ENCODE assay signal across 26 mouse cellular contexts in the genomic region with DNA sequence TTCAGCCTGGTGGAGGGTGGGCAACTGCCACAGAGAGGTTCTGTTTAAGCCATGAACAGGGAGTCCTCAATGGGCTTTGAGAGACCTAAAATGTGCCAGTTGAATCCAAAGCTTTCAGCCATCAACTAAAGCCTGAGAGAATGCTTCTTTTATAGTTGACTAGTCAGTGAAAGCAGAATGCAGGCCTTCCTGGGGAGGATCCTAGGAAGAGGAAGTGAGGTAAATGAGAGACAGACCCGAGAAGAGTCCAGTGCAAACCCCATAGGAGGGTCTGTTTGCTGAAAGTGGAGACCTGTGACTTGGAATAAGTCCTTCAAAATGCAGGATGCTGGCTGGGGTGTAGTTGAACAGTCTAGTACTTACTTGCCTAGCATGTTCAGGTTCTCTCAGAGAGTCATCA. TPM values are rescaled to one million over a fixed set of nuclear protein-coding genes. Genes with fewer than 3 reads are reported as not detected.
DNase-seq lines count a peak whose midpoint lies in the region; ATAC-seq and TF ChIP-seq lines count a peak whose summit lies in the region.
"Had no signal": no experiment of that assay in that cellular context is flagged by ENCODE, and none has a peak within 500 bp of the region (broad histone marks: within the 10 kb centered on the region; RNA-seq: fewer than 3 reads in every experiment).

No protein-coding gene starts in this region.

- DNase-seq in heart, postnatal 0 days (ENCODE audit: low spot score) = no peak
- DNase-seq in heart, postnatal 4 days = no peak
- no peak for DNase-seq in CH12.LX (ENCODE audit: extremely low read depth)
- no peak for DNase-seq in liver, postnatal 0 days
- no peak for DNase-seq in cerebellum, postnatal 4 days (ENCODE audit: low spot score in 2 of 2)
- DNase-seq: adrenal gland, postnatal 25 days; B cell, adult 2 months; cerebellum, postnatal 10 days; forebrain, postnatal 0 days; gastrocnemius, postnatal 14 days; heart, adult 18-20 months; heart, postnatal 10 days; kidney, adult 18-20 months; kidney, postnatal 4 days; layer of hippocampus, adult 9-11 months; lung, adult 2 months; lung, postnatal 14 days; thymus, postnatal 25 days had no signal

- H3K79me2 ChIP-seq in CH12.LX (replicated peaks; ENCODE audit: control insufficient read depth, extremely low read depth, insufficient read depth, poor library complexity, severe bottlenecking) = peaks cover 32% of the 10 kb centered on the region

- no peak overlapping the region for H3K9ac ChIP-seq in heart, postnatal 0 days (replicated peaks; ENCODE audit: low read depth, low read length)
- 0 out of 2 replicates have a peak overlapping the region, but pooled peaks have one; percentile 1 for H3K9ac ChIP-seq in CH12.LX (ENCODE audit: insufficient read depth, low read depth)
- H3K9ac ChIP-seq in liver, postnatal 0 days (replicated peaks) = no peak overlapping the region
- H3K9ac ChIP-seq: embryonic facial prominence, embryonic 12.5 days; forebrain, postnatal 0 days; hindbrain, embryonic 12.5 days; midbrain, embryonic 13.5 days; neural tube, embryonic 12.5 days; stomach, embryonic 15.5 days had no signal

- ATAC-seq in heart, postnatal 0 days (ENCODE audit: insufficient read depth, low read depth) = no peak
- ATAC-seq in liver, postnatal 0 days = no peak
- no peak for ATAC-seq in monocyte, adult 5-6 weeks (replicated peaks; ENCODE audit: insufficient number of reproducible peaks, low FRiP score, low TSS enrichment, poor library complexity, severe bottlenecking)
- ATAC-seq: forebrain, postnatal 0 days; midbrain, embryonic 13.5 days had no signal

- peaks cover 28% of the 10 kb centered on the region for H3K4me1 ChIP-seq in heart, postnatal 0 days (ENCODE audit: control insufficient read depth, insufficient read depth)
- H3K4me1 ChIP-seq in CH12.LX (ENCODE audit: control insufficient read depth in 1 of 2, insufficient read depth in 2 of 2) = peaks cover 6 to 40% of the 10 kb centered on the region in 2 experiments; a peak in 3 of 4 replicates
- peaks cover 53% of the 10 kb centered on the region for H3K4me1 ChIP-seq in bone marrow macrophage, adult 2 months (ENCODE audit: control insufficient read depth, insufficient read depth, low read length)
- H3K4me1 ChIP-seq in liver, postnatal 0 days (ENCODE audit: insufficient read depth) = peaks cover 27% of the 10 kb centered on the region
- H3K4me1 ChIP-seq: embryonic facial prominence, embryonic 12.5 days; hindbrain, embryonic 12.5 days had no signal

- peak overlapping the region; percentile 25; the same call in 1 of the 2 replicates for H3K27ac ChIP-seq in heart, postnatal 0 days (ENCODE audit: low read depth)
- no peak overlapping the region for H3K27ac ChIP-seq in CH12.LX (ENCODE audit: insufficient read depth, low read depth)
- H3K27ac ChIP-seq in bone marrow macrophage, adult 2 months (ENCODE audit: insufficient read depth, low read depth, low read length) = peak overlapping the region; percentile 66
- H3K27ac ChIP-seq in liver, postnatal 0 days (ENCODE audit: low read depth) = peak overlapping the region; percentile 37; the same call in 1 of the 2 replicates
- H3K27ac ChIP-seq: embryonic facial prominence, embryonic 12.5 days; hindbrain, embryonic 12.5 days; midbrain, embryonic 13.5 days; neural tube, embryonic 12.5 days had no signal

- no peak overlapping the region for H3K4me2 ChIP-seq in heart, postnatal 0 days (ENCODE audit: low read depth, low read length)
- 0 out of 2 replicates have a peak overlapping the region, but pooled peaks have one; percentile 37 for H3K4me2 ChIP-seq in CH12.LX (ENCODE audit: insufficient read depth, low read depth, poor library complexity, severe bottlenecking)
- no peak overlapping the region for H3K4me2 ChIP-seq in liver, postnatal 0 days (ENCODE audit: low read depth, low read length)
- H3K4me2 ChIP-seq: embryonic facial prominence, embryonic 12.5 days; hindbrain, embryonic 12.5 days; midbrain, embryonic 13.5 days; neural tube, embryonic 12.5 days; stomach, embryonic 15.5 days had no signal

- WGBS in heart, postnatal 0 days = 50% methylated on average over 1 of the region's 1 CpGs
- 27% methylated on average over 1 of the region's 1 CpGs for WGBS in liver, postnatal 0 days (ENCODE audit: insufficient replicate concordance)

- TF ChIP-seq RAD21 in CH12.LX (IDR thresholded peaks at IDR 0.05; ENCODE audit: low read depth, low read length) = no peak

- TF ChIP-seq CTCF in heart, postnatal 0 days (IDR thresholded peaks at IDR 0.05; ENCODE audit: low read depth) = no peak
- no peak for TF ChIP-seq CTCF in CH12.LX (conservative IDR thresholded peaks at IDR 0.05 in 1 of 2, IDR thresholded peaks at IDR 0.05 in 1 of 2; ENCODE audit: low read depth in 2 of 2, low read length in 2 of 2)
- TF ChIP-seq CTCF in bone marrow macrophage, adult 2 months (IDR thresholded peaks at IDR 0.05; ENCODE audit: low read depth, low read length) = no peak
- TF ChIP-seq CTCF in liver, postnatal 0 days (IDR thresholded peaks at IDR 0.05; ENCODE audit: low read depth) = no peak

- dilution Hi-C loops in CH12.LX (cut with MboI; ENCODE audit: extremely low pct_ligation_motif_present, extremely low pct_unique_long_range_greater_than_20kb, low sequenced_read_pairs) = no loop called here

- no peaks in the 10 kb centered on the region for H3K9me3 ChIP-seq in heart, postnatal 0 days (replicated peaks; ENCODE audit: control insufficient read depth, low read length)
- peaks cover 2% of the 10 kb centered on the region for H3K9me3 ChIP-seq in CH12.LX (replicated peaks; ENCODE audit: low read length)
- H3K9me3 ChIP-seq in liver, postnatal 0 days (ENCODE audit: low read length) = no peaks in the 10 kb centered on the region
- H3K9me3 ChIP-seq: embryonic facial prominence, embryonic 12.5 days; hindbrain, embryonic 12.5 days; midbrain, embryonic 13.5 days; neural tube, embryonic 12.5 days; stomach, embryonic 15.5 days had no signal

- H3K4me3 ChIP-seq in heart, postnatal 0 days (ENCODE audit: low read depth, low read length) = no peak overlapping the region
- no peak overlapping the region for H3K4me3 ChIP-seq in CH12.LX (replicated peaks in 1 of 3; ENCODE audit: low read depth in 2 of 3, low read length in 2 of 3, poor library complexity in 1 of 3)
- no peak overlapping the region for H3K4me3 ChIP-seq in bone marrow macrophage, adult 2 months (ENCODE audit: insufficient read depth, low read length)
- H3K4me3 ChIP-seq in liver, postnatal 0 days (ENCODE audit: low read depth, low read length) = no peak overlapping the region
- H3K4me3 ChIP-seq: embryonic facial prominence, embryonic 12.5 days; hindbrain, embryonic 12.5 days; megakaryocyte, embryonic 14.5 days; midbrain, embryonic 13.5 days; neural tube, embryonic 12.5 days; stomach, embryonic 15.5 days had no signal

- H3K36me3 ChIP-seq in heart, postnatal 0 days (replicated peaks; ENCODE audit: control insufficient read depth, insufficient read depth, low read length) = peaks cover 27% of the 10 kb centered on the region
- peaks cover 29 to 67% of the 10 kb centered on the region in 2 experiments for H3K36me3 ChIP-seq in CH12.LX (replicated peaks in 1 of 2; ENCODE audit: control insufficient read depth in 1 of 2, insufficient read depth in 1 of 2, low read length in 1 of 2)
- H3K36me3 ChIP-seq in liver, postnatal 0 days (replicated peaks; ENCODE audit: insufficient read depth, low read length) = peaks cover 23% of the 10 kb centered on the region
- H3K36me3 ChIP-seq: stomach, embryonic 15.5 days had no signal

- in situ Hi-C loops in CH12.LX (cut with MboI; ENCODE audit: low pct_ligation_motif_present, low pct_unique_long_range_greater_than_20kb, low sequenced_read_pairs) = no loop called here

- TF ChIP-seq EP300 in heart, postnatal 0 days (IDR thresholded peaks at IDR 0.05; ENCODE audit: low read depth) = no peak
- no peak for TF ChIP-seq EP300 in CH12.LX (IDR thresholded peaks at IDR 0.05; ENCODE audit: low read length)
- TF ChIP-seq EP300 in liver, postnatal 0 days (IDR thresholded peaks at IDR 0.05; ENCODE audit: low read depth) = no peak

- no peaks in the 10 kb centered on the region for H3K27me3 ChIP-seq in heart, postnatal 0 days (ENCODE audit: control insufficient read depth, insufficient read depth, low read length)
- no peaks in the 10 kb centered on the region for H3K27me3 ChIP-seq in CH12.LX (replicated peaks)
- no peaks in the 10 kb centered on the region for H3K27me3 ChIP-seq in liver, postnatal 0 days (ENCODE audit: insufficient read depth, low read length)
- H3K27me3 ChIP-seq: embryonic facial prominence, embryonic 12.5 days; hindbrain, embryonic 12.5 days; midbrain, embryonic 13.5 days; neural tube, embryonic 12.5 days; stomach, embryonic 15.5 days had no signal

- TF ChIP-seq POLR2A in CH12.LX (IDR thresholded peaks at IDR 0.05; ENCODE audit: low read depth, low read length) = no peak
- no peak for TF ChIP-seq POLR2A in bone marrow macrophage, adult 2 months (IDR thresholded peaks at IDR 0.05; ENCODE audit: borderline replicate concordance, low read depth, low read length)

TF ChIP-seq in CH12.LX, 34 proteins besides CTCF, POLR2A, EP300 and RAD21 (continues in another document):
- TF ChIP-seq MAFK (IDR thresholded peaks at IDR 0.05; ENCODE audit: insufficient replicate concordance, low read length) (no peak), SIN3A (IDR thresholded peaks at IDR 0.05; ENCODE audit: low read length) (no peak), ELF1 (IDR thresholded peaks at IDR 0.05; ENCODE audit: low read depth, low read length) (peak; percentile 19; the same call in 1 of the 2 replicates)

RNA-seq across cellular contexts. Expression of a gene that starts 11.2 kb away (rescaled TPM):
- 2.7 and 3.6 TPM in 2 replicates for total RNA-seq in heart, postnatal 0 days (2014; rRNA removed; ENCODE audit: low replicate concordance)
- 1.3 and 1.4 TPM in 2 replicates for polyA plus RNA-seq in heart, postnatal 0 days (2015; fragmentation: Nextera tagmentation; extraction: Ambion mirVana)
- total RNA-seq in heart, postnatal 4 days (2021) = 1 to 10 TPM; 5.5 to 6.1 TPM
- total RNA-seq in CH12.LX (2012; rRNA removed) = 5.0 and 7.2 TPM in 2 replicates
- 3.0 and 3.3 TPM in 2 replicates for total RNA-seq in CH12.LX (2014; rRNA removed)
- 4.7 and 5.0 TPM in 2 replicates for polyA plus RNA-seq in CH12.LX (2012; ENCODE audit: insufficient read length, low read depth)
- polyA plus RNA-seq in bone marrow macrophage, adult 2 months (2012; ENCODE audit: insufficient read depth, insufficient read length, missing spikeins) = 20.6 and 26.3 TPM in 2 replicates
- 2.4 TPM in 2 replicates for polyA plus RNA-seq in liver, postnatal 0 days (2015; fragmentation: Nextera tagmentation; extraction: Ambion mirVana)
- total RNA-seq in monocyte, adult 5-6 weeks (2017) = 1.5 to 3.0 TPM (median 2.9 TPM) in 3 replicates

RNA-seq across cellular contexts. Expression of a gene that starts 11.4 kb away (rescaled TPM):
- total RNA-seq in heart, postnatal 0 days (2014; rRNA removed; ENCODE audit: low replicate concordance) = 20.8 and 23.8 TPM in 2 replicates
- 21.9 and 25.8 TPM in 2 replicates for polyA plus RNA-seq in heart, postnatal 0 days (2015; fragmentation: Nextera tagmentation; extraction: Ambion mirVana)
- 10 to 100 TPM; 45.3 to 46.4 TPM for total RNA-seq in heart, postnatal 4 days (2021)
- total RNA-seq in CH12.LX (2012; rRNA removed) (18.0 and 18.8 TPM in 2 replicates), CH12.LX (2014; rRNA removed) (17.2 and 18.4 TPM in 2 replicates)
- polyA plus RNA-seq in CH12.LX (2012; ENCODE audit: insufficient read length, low read depth) = 21.2 and 26.5 TPM in 2 replicates
- 16.4 and 16.5 TPM in 2 replicates for polyA plus RNA-seq in bone marrow macrophage, adult 2 months (2012; ENCODE audit: insufficient read depth, insufficient read length, missing spikeins)
- polyA plus RNA-seq in liver, postnatal 0 days (2015; fragmentation: Nextera tagmentation; extraction: Ambion mirVana) = 8.6 TPM in 2 replicates
- 3.3 to 7.3 TPM (median 3.7 TPM) in 3 replicates for total RNA-seq in monocyte, adult 5-6 weeks (2017)
